Mouse (Mus musculus) skeletal muscle tissue, adult 2 months (tissue): ENCODE data around the gene Pagr1b.

Source experiments
- DNase-seq: peaks from one replicate; pipeline ENCODE4 v3.0.0-alpha.2; 2012; ENCODE audit warnings: low read depth, low spot score

The Pagr1b gene

GRCm38 (mm10) chr7:127016481-127016485 is at the start of gene Pagr1b:
TSS of gene Pagr1b (minus strand) at chr7:127016484.
- no peak for DNase-seq

GRCm38 (mm10) chr7:127065538-127065937 is 49.3 kb upstream of the Pagr1b start:
- no peak for DNase-seq

- DNase-seq, result no peak
Observed at GRCm38 (mm10) chr7:127055026-127055585, 38.8 kb upstream of the Pagr1b start.

- DNase-seq, result peak; percentile 78
Observed at GRCm38 (mm10) chr7:127041851-127042672, 25.8 kb upstream of the Pagr1b start, which contains the start of gene Kif22. TSS of gene Kif22 (minus strand) at chr7:127042471.

- DNase-seq, result no peak
Observed at GRCm38 (mm10) chr7:127031244-127031643, 15.0 kb upstream of the Pagr1b start.

- DNase-seq, result no peak
Observed at GRCm38 (mm10) chr7:127030172-127030571, 13.9 kb upstream of the Pagr1b start.

- no peak for DNase-seq
Observed at GRCm38 (mm10) chr7:127027885-127028284, 11.6 kb upstream of the Pagr1b start.

GRCm38 (mm10) chr7:127026984-127027726 is 10.9 kb upstream of the Pagr1b start, which contains the start of gene Maz:
TSS of gene Maz (minus strand) at chr7:127027037.
- DNase-seq, result peak; percentile 100

- no peak for DNase-seq
Observed at GRCm38 (mm10) chr7:127026616-127026983, 10.3 kb upstream of the Pagr1b start.

GRCm38 (mm10) chr7:127026161-127026600 is 9.9 kb upstream of the Pagr1b start:
- DNase-seq, result no peak

- no peak for DNase-seq
Observed at GRCm38 (mm10) chr7:127025556-127026160, 9.4 kb upstream of the Pagr1b start.

GRCm38 (mm10) chr7:127024755-127025555 is 8.7 kb upstream of the Pagr1b start:
- peak; percentile 78 for DNase-seq

GRCm38 (mm10) chr7:127023896-127024690 is 7.8 kb upstream of the Pagr1b start:
- no peak for DNase-seq

- DNase-seq, result no peak
Observed at GRCm38 (mm10) chr7:127023272-127023691, 7.0 kb upstream of the Pagr1b start.

GRCm38 (mm10) chr7:127022528-127023271 is 6.4 kb upstream of the Pagr1b start:
- DNase-seq, result no peak

- DNase-seq, result no peak
Observed at GRCm38 (mm10) chr7:127021563-127022527, 5.6 kb upstream of the Pagr1b start.

- DNase-seq, result no peak
Observed at GRCm38 (mm10) chr7:127020901-127021562, 4.7 kb upstream of the Pagr1b start, which contains the start of the genes Gm42742 and Prrt2. TSS of gene Gm42742 (minus strand) at chr7:127021097. TSS of gene Prrt2 (minus strand) at chr7:127021211.

- no peak for DNase-seq
Observed at GRCm38 (mm10) chr7:127020491-127020890, 4.2 kb upstream of the Pagr1b start.
